Mouse (Mus musculus): Measurements from ENCODE around the gene Gnb1. TPM values are rescaled to one million over a fixed set of nuclear protein-coding genes. Genes with fewer than 3 reads are reported as not detected.

The Gnb1 gene
- total and polyA plus RNA-seq, 2 experiments from 2014 or later = 405 to 1,405 TPM

DNA sequence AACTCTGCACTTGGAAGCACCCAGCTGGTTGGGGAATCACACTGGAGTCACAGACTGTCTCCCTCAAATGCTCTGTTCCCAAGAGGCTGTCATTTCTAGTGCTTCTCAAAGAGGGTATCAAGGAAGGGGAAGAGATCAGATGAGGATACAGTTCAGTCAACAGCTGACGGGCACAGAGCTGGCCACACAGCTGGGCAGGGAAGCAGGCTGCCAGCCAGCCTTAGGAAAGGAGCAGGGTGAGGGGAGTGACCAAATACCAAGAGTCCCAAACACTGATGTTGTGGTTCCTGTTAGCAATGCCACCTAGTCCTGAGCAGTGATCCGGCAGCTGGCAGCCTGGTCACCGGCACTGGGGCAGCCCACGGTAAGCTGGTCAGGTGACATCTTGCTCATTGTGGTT is 27.1 kb upstream of the Gnb1 start:
- no peak for ATAC-seq (ENCODE audit: low FRiP score)
- Histone ChIP-seq H3K9ac (replicated peaks; ENCODE audit: low read length, poor library complexity, severe bottlenecking) (no peak overlapping the region), H3K27me3 (ENCODE audit: insufficient read depth, low read length) (no peaks in the 10 kb centered on the region), H3K27ac (ENCODE audit: low read depth, low read length) (no peak overlapping the region), H3K36me3 (ENCODE audit: insufficient read depth, low read length) (no peaks in the 10 kb centered on the region), H3K4me2 (ENCODE audit: low read depth, low read length, poor library complexity, severe bottlenecking) (no peak overlapping the region), H3K4me1 (ENCODE audit: insufficient read depth, low read length) (no peaks in the 10 kb centered on the region), H3K4me3 (ENCODE audit: low read depth, low read length) (no peak overlapping the region), H3K9me3 (ENCODE audit: low read length) (no peaks in the 10 kb centered on the region)
- no peak for DNase-seq (ENCODE audit: low spot score)
- no peak for TF ChIP-seq CTCF (IDR thresholded peaks at IDR 0.05)
- 90% methylated on average over 4 of the region's 4 CpGs for WGBS

DNA sequence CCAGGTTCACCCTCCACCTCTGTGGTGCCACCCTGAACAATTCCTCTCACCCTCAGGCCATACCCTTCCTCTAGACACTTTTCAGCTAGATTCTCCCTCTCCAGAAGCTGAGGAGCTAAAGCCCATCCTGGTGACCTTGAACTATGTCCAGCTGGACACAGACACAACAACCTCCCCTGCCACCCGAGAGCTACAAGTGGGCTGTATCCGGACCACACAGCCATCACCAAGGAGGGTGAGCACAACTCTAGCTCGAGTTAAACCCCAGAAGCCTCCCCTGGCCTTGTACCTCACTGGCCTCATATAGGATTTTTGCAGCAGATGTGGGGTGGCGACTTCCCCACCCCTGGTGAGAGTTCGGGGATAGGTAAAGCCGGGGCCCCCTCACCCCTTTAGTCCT is 25.6 kb upstream of the Gnb1 start:
- no peak for ATAC-seq (ENCODE audit: low FRiP score)
- Histone ChIP-seq H3K9me3 (ENCODE audit: low read length) (no peaks in the 10 kb centered on the region), H3K9ac (replicated peaks; ENCODE audit: low read length, poor library complexity, severe bottlenecking) (no peak overlapping the region), H3K4me3 (ENCODE audit: low read depth, low read length) (no peak overlapping the region), H3K4me2 (ENCODE audit: low read depth, low read length, poor library complexity, severe bottlenecking) (no peak overlapping the region), H3K36me3 (ENCODE audit: insufficient read depth, low read length) (no peaks in the 10 kb centered on the region), H3K27ac (ENCODE audit: low read depth, low read length) (no peak overlapping the region), H3K27me3 (ENCODE audit: insufficient read depth, low read length) (no peaks in the 10 kb centered on the region), H3K4me1 (ENCODE audit: insufficient read depth, low read length) (no peaks in the 10 kb centered on the region)
- DNase-seq (ENCODE audit: low spot score) = no peak
- 73% methylated on average over 6 of the region's 6 CpGs for WGBS
- no peak for TF ChIP-seq CTCF (IDR thresholded peaks at IDR 0.05)

DNA sequence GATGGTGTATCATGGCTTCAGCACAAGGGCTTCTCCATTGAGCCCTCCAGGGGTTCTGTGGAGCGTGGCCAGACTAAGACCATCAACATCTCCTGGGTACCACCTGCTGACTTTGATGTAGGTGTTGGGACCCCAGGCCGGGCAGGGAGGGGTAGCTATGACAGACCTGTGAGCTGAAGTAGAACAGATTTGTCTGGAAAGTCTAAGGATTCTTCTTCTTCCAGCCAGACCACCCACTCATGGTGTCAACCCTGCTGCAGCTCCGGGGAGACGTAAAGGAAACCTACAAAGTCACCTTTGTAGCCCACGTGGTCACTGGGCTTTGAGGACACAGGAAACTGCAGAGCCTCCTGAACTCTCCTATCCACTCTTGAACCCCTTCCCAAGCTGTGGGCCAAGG is 25.1 kb upstream of the Gnb1 start:
- H3K27me3 ChIP-seq (ENCODE audit: insufficient read depth, low read length) = no peaks in the 10 kb centered on the region
- DNase-seq (ENCODE audit: low spot score) = no peak
- no peak for TF ChIP-seq CTCF (IDR thresholded peaks at IDR 0.05)

DNA sequence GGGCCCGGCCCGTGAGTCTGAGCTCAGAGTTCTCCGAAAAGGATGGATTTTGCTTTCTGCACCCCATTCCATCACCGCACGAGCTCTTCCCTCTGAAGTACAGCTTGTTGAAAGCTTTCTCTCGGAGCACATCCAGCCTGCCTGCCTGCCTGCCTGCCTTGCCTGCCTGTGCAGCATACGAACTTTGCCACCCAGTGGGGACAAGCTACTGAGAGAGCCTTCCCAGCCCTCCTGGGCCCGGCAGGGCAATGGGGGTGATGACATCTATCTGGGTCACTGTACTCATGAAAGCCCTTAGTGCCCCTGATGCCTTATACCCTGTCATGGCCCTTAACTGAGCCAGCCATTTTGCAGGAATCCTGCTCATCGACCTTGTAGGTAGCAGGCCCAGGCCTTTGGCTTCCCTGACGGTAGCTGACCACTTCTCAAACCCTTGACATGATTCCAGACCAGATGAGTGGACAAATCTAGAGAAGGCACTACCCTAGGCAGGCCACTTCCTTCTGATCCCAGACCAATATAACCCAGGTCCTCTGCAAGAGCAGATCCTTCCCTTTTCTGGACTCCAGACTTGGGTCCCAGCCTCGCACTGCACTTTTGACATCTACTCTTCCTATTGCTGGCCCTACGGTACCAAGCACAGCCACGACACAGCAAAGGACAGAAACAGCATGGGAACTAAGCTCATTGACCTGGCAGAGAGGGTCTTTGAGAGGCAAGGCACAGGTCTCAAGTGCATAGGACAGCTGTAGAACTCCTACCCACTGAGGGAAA is 23.7 kb upstream of the Gnb1 start:
- Histone ChIP-seq H3K36me3 (ENCODE audit: insufficient read depth, low read length) (no peaks in the 10 kb centered on the region), H3K27me3 (ENCODE audit: insufficient read depth, low read length) (peaks cover 4% of the 10 kb centered on the region; the same call in 1 of the 2 replicates), H3K4me3 (ENCODE audit: low read depth, low read length) (no peak overlapping the region), H3K9me3 (ENCODE audit: low read length) (no peaks in the 10 kb centered on the region), H3K9ac (replicated peaks; ENCODE audit: low read length, poor library complexity, severe bottlenecking) (no peak overlapping the region), H3K4me2 (ENCODE audit: low read depth, low read length, poor library complexity, severe bottlenecking) (no peak overlapping the region), H3K4me1 (ENCODE audit: insufficient read depth, low read length) (no peaks in the 10 kb centered on the region), H3K27ac (ENCODE audit: low read depth, low read length) (no peak overlapping the region)
- TF ChIP-seq CTCF (IDR thresholded peaks at IDR 0.05) = no peak
- no peak for DNase-seq (ENCODE audit: low spot score)
- WGBS = 80% methylated on average over 13 of the region's 13 CpGs
- ATAC-seq (ENCODE audit: low FRiP score) = no peak

More for the DNA sequence above, 25.1 kb upstream of the Gnb1 start:
- WGBS = 86% methylated on average over 5 of the region's 5 CpGs
- Histone ChIP-seq H3K9ac (replicated peaks; ENCODE audit: low read length, poor library complexity, severe bottlenecking) (no peak overlapping the region), H3K9me3 (ENCODE audit: low read length) (no peaks in the 10 kb centered on the region), H3K27ac (ENCODE audit: low read depth, low read length) (no peak overlapping the region), H3K4me2 (ENCODE audit: low read depth, low read length, poor library complexity, severe bottlenecking) (no peak overlapping the region), H3K4me3 (ENCODE audit: low read depth, low read length) (no peak overlapping the region), H3K4me1 (ENCODE audit: insufficient read depth, low read length) (no peaks in the 10 kb centered on the region), H3K36me3 (ENCODE audit: insufficient read depth, low read length) (no peaks in the 10 kb centered on the region)
- no peak for ATAC-seq (ENCODE audit: low FRiP score)

DNA sequence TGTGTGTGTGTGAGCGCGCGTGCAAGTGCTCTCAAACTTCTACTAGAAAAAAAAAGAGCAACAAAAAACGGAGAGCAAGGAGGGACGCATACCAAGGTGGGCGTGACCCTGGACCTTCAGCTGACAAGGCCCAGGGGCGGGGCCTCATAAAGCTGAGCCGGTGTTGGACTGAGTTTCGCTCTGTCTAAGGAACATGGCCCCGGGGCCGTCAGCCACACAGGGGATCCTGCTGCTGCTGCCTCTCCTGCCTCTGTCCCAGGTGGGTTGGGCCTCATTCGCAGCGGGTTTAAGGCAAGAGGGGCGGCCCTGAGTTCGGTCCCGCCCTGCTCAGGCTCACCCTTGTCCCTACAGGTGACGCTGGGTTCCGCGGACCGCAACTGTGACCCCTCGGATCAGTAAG is 22.2 kb upstream of the Gnb1 start, which contains the start of gene Tmem52:
Tmem52 (plus strand) TSS at position 163 of the 400 bp plus-strand sequence.
- no peak within 1 kb of the TSS for H3K4me3 ChIP-seq (ENCODE audit: low read depth, low read length)
- WGBS = 15% methylated on average over 21 of the region's 21 CpGs
- H3K9me3 ChIP-seq (ENCODE audit: low read length) = no peaks in the 10 kb centered on the region
- peak within 1 kb of the TSS; percentile 24 for H3K4me2 ChIP-seq (ENCODE audit: low read depth, low read length, poor library complexity, severe bottlenecking)
- no peak within 1 kb of the TSS for H3K9ac ChIP-seq (replicated peaks; ENCODE audit: low read length, poor library complexity, severe bottlenecking)
- H3K36me3 ChIP-seq (ENCODE audit: insufficient read depth, low read length) = no peaks in the 10 kb centered on the region
- ATAC-seq (ENCODE audit: low FRiP score) (no peak), DNase-seq (ENCODE audit: low spot score) (no peak)
- no peak for TF ChIP-seq CTCF (IDR thresholded peaks at IDR 0.05)
- H3K27me3 ChIP-seq (ENCODE audit: insufficient read depth, low read length) = peaks cover 4% of the 10 kb centered on the region; the same call in 1 of the 2 replicates
- no peaks in the 10 kb centered on the region for H3K4me1 ChIP-seq (ENCODE audit: insufficient read depth, low read length)
- no peak within 1 kb of the TSS for H3K27ac ChIP-seq (ENCODE audit: low read depth, low read length)

DNA sequence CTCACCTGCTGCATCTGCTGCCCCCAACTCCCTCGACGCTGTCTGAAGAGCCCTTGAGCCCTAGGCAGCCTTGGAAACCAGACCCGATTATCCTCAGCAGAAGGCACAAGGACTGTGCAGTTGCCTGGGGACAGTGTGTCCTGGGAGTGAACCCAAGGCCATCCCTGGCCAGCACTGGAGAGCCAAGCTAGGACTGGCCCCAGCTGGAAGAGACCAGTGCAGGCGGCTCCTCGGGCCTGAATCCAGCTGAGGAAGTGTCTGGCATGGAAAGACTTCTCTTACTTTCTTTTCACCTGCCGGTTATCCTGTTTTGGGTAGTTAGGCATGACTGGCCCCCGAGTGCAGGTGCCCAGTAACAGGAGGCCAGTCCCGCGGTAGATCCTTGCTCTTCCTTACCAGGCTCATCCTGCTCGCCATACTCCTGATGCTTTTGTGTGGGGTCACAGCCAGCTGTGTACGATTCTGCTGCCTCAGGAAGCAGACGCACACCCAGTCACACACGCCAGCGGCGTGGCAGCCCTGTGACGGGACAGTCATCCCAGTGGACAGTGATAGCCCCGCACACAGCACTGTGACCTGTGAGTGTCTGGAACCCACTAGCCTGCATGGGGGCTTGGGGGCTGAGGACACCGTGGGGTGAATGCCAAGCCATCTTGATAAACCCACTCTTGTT is 21.4 kb upstream of the Gnb1 start:
- ATAC-seq (ENCODE audit: low FRiP score) = 0 out of 2 replicates have a peak, but pooled peaks have one; percentile 54
- Histone ChIP-seq H3K4me3 (ENCODE audit: low read depth, low read length) (no peak overlapping the region), H3K9ac (replicated peaks; ENCODE audit: low read length, poor library complexity, severe bottlenecking) (no peak overlapping the region), H3K36me3 (ENCODE audit: insufficient read depth, low read length) (no peaks in the 10 kb centered on the region), H3K4me2 (ENCODE audit: low read depth, low read length, poor library complexity, severe bottlenecking) (no peak overlapping the region), H3K27ac (ENCODE audit: low read depth, low read length) (no peak overlapping the region), H3K9me3 (ENCODE audit: low read length) (no peaks in the 10 kb centered on the region), H3K27me3 (ENCODE audit: insufficient read depth, low read length) (peaks cover 4% of the 10 kb centered on the region; the same call in 1 of the 2 replicates), H3K4me1 (ENCODE audit: insufficient read depth, low read length) (no peaks in the 10 kb centered on the region)
- DNase-seq (ENCODE audit: low spot score) = peak; percentile 10
- TF ChIP-seq CTCF (IDR thresholded peaks at IDR 0.05) = no peak
- WGBS = 82% methylated on average over 18 of the region's 18 CpGs
